Mouse (Mus musculus): ENCODE measurements around the gene Necab2. TPM values are rescaled to one million over a fixed set of nuclear protein-coding genes. Genes with fewer than 3 reads are reported as not detected.

The Necab2 gene
- polyA plus RNA-seq, 1 experiment = 0.72 TPM

DNA sequence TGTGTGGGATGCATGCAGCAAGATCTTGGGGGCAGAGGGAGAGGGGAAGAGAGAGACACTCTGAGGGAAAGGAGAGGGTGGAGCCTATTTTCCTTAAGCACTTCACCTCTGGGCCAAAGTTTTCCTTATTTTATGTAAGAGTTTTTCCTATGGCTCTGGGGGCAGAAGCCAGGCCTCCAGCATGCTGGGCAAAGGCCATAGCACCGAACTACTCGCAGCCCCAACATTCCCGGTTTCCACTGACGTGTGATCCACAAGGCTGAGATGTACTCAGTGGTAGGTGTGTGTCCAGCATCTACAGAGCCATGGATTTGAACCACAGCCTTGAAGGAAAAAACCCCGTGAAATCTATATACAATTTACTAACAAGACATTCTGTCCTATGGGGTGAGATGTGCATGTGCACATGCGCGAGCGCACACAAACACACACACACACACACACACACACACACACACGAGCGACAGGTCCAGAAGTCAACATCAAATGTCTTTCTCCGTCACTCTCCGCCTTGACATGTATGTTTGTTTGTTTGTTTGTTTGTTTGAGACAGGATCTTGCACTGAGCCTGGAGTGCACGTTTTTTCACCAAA, 12.8 kb upstream of the Necab2 start, which contains the start of gene Osgin1:
Osgin1 (plus strand) TSS at position 543 of the 593 bp plus-strand sequence.
- Histone ChIP-seq H3K36me3 (ENCODE audit: control insufficient read depth, insufficient read depth, low read length) (no peaks in the 10 kb centered on the region), H3K27me3 (ENCODE audit: control insufficient read depth, insufficient read depth, low read length) (no peaks in the 10 kb centered on the region), H3K27ac (ENCODE audit: insufficient read depth, low read depth, low read length) (peak within 1 kb of the TSS; percentile 72), H3K4me3 (ENCODE audit: low read depth, low read length) (no peak within 1 kb of the TSS), H3K4me1 (ENCODE audit: control insufficient read depth, insufficient read depth, insufficient read length, low read length) (peaks cover 48% of the 10 kb centered on the region)
- 90% methylated on average over 13 of the region's 13 CpGs for WGBS
- no peak for TF ChIP-seq CTCF (IDR thresholded peaks at IDR 0.05; ENCODE audit: extremely low read depth, insufficient read length, insufficient replicate concordance, low read depth, low read length)
- TF ChIP-seq POLR2A (IDR thresholded peaks at IDR 0.05; ENCODE audit: low read depth, low read length) = no peak

DNA sequence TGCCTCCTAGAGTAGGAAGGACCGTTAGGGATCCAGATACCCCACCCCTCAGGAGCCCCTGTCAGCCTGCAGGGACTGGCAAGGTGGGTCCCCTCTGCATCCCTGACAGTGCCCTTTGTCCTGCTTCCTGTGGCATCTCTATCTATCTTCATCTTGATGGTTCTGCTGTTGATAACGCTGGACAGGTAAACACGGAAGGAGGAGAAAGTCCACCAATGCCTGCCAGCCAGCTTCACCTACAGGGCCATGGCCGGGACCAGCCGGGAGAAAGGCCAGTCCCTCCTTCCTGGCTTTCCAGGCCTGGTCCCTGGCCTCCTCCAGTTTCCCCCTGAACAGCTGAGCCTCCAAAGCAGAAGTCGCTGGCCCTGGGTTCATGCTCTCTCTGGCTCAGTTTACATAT, 11.9 kb upstream of the Necab2 start:
- WGBS = 36% methylated on average over 6 of the region's 6 CpGs
- Histone ChIP-seq H3K36me3 (ENCODE audit: control insufficient read depth, insufficient read depth, low read length) (no peaks in the 10 kb centered on the region), H3K27ac (ENCODE audit: insufficient read depth, low read depth, low read length) (peak overlapping the region; percentile 72), H3K27me3 (ENCODE audit: control insufficient read depth, insufficient read depth, low read length) (no peaks in the 10 kb centered on the region), H3K4me3 (ENCODE audit: low read depth, low read length) (no peak overlapping the region), H3K4me1 (ENCODE audit: control insufficient read depth, insufficient read depth, insufficient read length, low read length) (peaks cover 46% of the 10 kb centered on the region)
- TF ChIP-seq CTCF (IDR thresholded peaks at IDR 0.05; ENCODE audit: extremely low read depth, insufficient read length, insufficient replicate concordance, low read depth, low read length) (no peak), POLR2A (IDR thresholded peaks at IDR 0.05; ENCODE audit: low read depth, low read length) (no peak)

DNA sequence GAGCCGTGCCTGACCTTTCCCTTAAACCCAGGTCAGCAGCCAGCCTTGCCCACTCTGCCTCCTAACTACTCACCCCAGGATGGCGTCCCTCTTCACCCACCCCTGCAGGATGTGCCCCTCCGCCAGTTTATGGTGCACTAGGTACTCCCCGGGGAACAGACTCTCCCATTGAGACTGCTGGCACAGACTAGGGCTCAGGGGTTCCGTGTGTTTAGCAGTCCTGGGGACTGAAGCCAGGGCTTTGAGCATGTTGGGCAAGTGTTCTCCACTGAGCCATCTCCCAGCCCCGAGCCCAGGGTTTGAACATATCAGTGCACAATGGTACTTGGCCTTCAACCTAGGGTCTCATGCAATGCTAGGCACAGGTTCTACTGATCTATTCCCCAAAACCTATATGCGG, 11.0 kb upstream of the Necab2 start:
- 94% methylated on average over 7 of the region's 7 CpGs for WGBS
- Histone ChIP-seq H3K4me3 (ENCODE audit: low read depth, low read length) (no peak overlapping the region), H3K27me3 (ENCODE audit: control insufficient read depth, insufficient read depth, low read length) (no peaks in the 10 kb centered on the region), H3K27ac (ENCODE audit: insufficient read depth, low read depth, low read length) (no peak overlapping the region), H3K36me3 (ENCODE audit: control insufficient read depth, insufficient read depth, low read length) (peaks cover 3% of the 10 kb centered on the region; the same call in 1 of the 2 replicates), H3K4me1 (ENCODE audit: control insufficient read depth, insufficient read depth, insufficient read length, low read length) (peaks cover 48% of the 10 kb centered on the region)
- TF ChIP-seq CTCF (IDR thresholded peaks at IDR 0.05; ENCODE audit: extremely low read depth, insufficient read length, insufficient replicate concordance, low read depth, low read length) = no peak
- no peak for TF ChIP-seq POLR2A (IDR thresholded peaks at IDR 0.05; ENCODE audit: low read depth, low read length)

DNA sequence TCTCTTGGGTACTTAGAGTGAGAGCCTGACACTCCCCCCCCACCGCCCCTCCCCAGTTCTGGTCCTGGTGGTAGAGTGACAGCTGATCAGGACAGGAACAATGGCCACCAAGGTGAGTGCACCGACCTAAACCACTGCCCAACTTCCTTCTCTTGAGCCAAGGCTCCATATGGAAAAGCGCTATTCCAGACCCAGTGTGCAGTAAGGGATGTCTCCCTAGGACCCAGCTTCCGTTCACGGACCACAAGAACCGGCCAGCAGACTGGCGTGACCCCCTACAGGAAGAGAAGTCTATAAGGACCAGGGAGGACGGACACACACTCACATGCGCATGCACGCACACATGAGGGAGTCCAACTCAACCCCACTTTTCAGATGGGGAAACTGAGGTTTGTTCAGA, 10.2 kb upstream of the Necab2 start:
- peaks cover 5% of the 10 kb centered on the region for H3K36me3 ChIP-seq (ENCODE audit: control insufficient read depth, insufficient read depth, low read length)
- H3K27ac ChIP-seq (ENCODE audit: insufficient read depth, low read depth, low read length) = peak overlapping the region; percentile 60
- H3K27me3 ChIP-seq (ENCODE audit: control insufficient read depth, insufficient read depth, low read length) = no peaks in the 10 kb centered on the region
- H3K4me3 ChIP-seq (ENCODE audit: low read depth, low read length) = peak overlapping the region; percentile 83
- 82% methylated on average over 10 of the region's 10 CpGs for WGBS
- H3K4me1 ChIP-seq (ENCODE audit: control insufficient read depth, insufficient read depth, insufficient read length, low read length) = peaks cover 54% of the 10 kb centered on the region
- TF ChIP-seq POLR2A (IDR thresholded peaks at IDR 0.05; ENCODE audit: low read depth, low read length) (no peak), CTCF (IDR thresholded peaks at IDR 0.05; ENCODE audit: extremely low read depth, insufficient read length, insufficient replicate concordance, low read depth, low read length) (no peak)

DNA sequence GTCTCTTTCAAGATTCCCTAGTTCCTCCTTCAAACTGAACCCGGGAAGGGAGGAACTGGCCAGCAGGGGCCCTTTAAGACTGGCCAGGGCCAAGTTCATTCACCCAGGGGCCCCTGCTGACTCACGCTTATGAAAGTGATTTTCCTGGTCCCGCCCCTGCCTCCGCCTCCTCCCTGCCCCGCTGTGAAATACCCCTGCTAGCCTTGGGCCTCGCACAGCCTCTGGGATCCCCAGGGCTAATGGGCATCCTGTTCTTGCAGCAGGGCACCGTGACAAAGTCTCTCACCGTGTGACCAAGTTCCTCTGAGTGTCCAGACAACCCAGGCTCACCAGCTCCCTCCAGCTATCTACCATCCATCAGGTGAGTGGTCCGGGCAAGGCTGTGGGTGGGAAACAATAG, 9.6 kb upstream of the Necab2 start:
- H3K27me3 ChIP-seq (ENCODE audit: control insufficient read depth, insufficient read depth, low read length) = no peaks in the 10 kb centered on the region
- peak overlapping the region; percentile 85 for H3K27ac ChIP-seq (ENCODE audit: insufficient read depth, low read depth, low read length)
- H3K36me3 ChIP-seq (ENCODE audit: control insufficient read depth, insufficient read depth, low read length) = peaks cover 11% of the 10 kb centered on the region
- H3K4me1 ChIP-seq (ENCODE audit: control insufficient read depth, insufficient read depth, insufficient read length, low read length) = peaks cover 58% of the 10 kb centered on the region
- TF ChIP-seq POLR2A (IDR thresholded peaks at IDR 0.05; ENCODE audit: low read depth, low read length) (peak; percentile 99), CTCF (IDR thresholded peaks at IDR 0.05; ENCODE audit: extremely low read depth, insufficient read length, insufficient replicate concordance, low read depth, low read length) (no peak; the same call in 1 of the 2 replicates)
- WGBS = 5% methylated on average over 9 of the region's 9 CpGs
- H3K4me3 ChIP-seq (ENCODE audit: low read depth, low read length) = peak overlapping the region; percentile 83

DNA sequence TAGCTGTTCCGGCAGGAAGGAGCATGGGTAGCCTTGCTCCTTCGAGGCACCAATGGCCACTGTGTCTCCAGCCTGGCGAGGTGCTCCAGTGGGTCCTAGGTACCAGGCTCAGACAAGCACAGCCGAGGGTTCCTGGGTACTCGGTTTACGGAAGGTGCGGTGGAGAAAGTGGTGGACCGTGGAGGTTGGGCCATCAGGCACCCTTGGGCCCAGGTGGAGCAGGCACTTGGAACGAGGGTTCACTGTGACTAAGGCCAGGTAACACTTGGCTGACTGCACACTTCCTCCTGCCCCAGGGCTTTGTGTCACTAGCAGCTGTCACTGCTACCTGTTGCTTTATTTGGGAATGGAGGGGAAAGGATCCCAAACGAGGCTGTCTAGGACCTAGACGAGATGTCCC, 9.0 kb upstream of the Necab2 start:
- Histone ChIP-seq H3K36me3 (ENCODE audit: control insufficient read depth, insufficient read depth, low read length) (peaks cover 17% of the 10 kb centered on the region), H3K27me3 (ENCODE audit: control insufficient read depth, insufficient read depth, low read length) (no peaks in the 10 kb centered on the region), H3K27ac (ENCODE audit: insufficient read depth, low read depth, low read length) (peak overlapping the region; percentile 85), H3K4me3 (ENCODE audit: low read depth, low read length) (peak overlapping the region; percentile 83), H3K4me1 (ENCODE audit: control insufficient read depth, insufficient read depth, insufficient read length, low read length) (peaks cover 56% of the 10 kb centered on the region)
- TF ChIP-seq CTCF (IDR thresholded peaks at IDR 0.05; ENCODE audit: extremely low read depth, insufficient read length, insufficient replicate concordance, low read depth, low read length) (no peak), POLR2A (IDR thresholded peaks at IDR 0.05; ENCODE audit: low read depth, low read length) (no peak)
- WGBS = 35% methylated on average over 11 of the region's 11 CpGs

DNA sequence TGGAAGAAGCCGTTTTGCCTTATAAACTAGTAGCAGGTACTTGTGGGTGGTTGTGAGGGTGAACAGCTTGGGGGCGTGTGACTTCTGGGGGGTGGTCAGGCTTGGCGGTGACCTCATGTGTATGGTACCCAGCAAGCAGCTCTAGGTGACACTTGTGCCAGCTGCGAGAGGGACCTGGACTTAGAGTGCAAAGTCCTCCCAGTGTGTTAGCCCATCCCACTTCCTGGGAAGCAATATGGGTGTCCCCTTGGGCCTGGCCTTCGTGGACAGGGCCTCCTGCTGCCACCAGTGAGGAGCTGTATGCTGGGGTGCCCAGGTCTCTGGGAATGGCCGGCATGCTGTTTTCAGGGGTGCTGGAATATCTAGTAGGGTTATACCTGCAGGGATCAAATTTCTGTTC, 7.6 kb upstream of the Necab2 start:
- TF ChIP-seq CTCF (IDR thresholded peaks at IDR 0.05; ENCODE audit: extremely low read depth, insufficient read length, insufficient replicate concordance, low read depth, low read length) (no peak), POLR2A (IDR thresholded peaks at IDR 0.05; ENCODE audit: low read depth, low read length) (no peak)
- Histone ChIP-seq H3K27me3 (ENCODE audit: control insufficient read depth, insufficient read depth, low read length) (no peaks in the 10 kb centered on the region), H3K4me3 (ENCODE audit: low read depth, low read length) (peak overlapping the region; percentile 57), H3K27ac (ENCODE audit: insufficient read depth, low read depth, low read length) (peak overlapping the region; percentile 95), H3K36me3 (ENCODE audit: control insufficient read depth, insufficient read depth, low read length) (peaks cover 30% of the 10 kb centered on the region), H3K4me1 (ENCODE audit: control insufficient read depth, insufficient read depth, insufficient read length, low read length) (peaks cover 52% of the 10 kb centered on the region)
- WGBS = 48% methylated on average over 6 of the region's 6 CpGs

Data from small intestine, adult 2 months (tissue).